Mouse (Mus musculus) heart, postnatal 0 days (tissue): ENCODE results near the gene Ak8. TPM values are rescaled to one million over a fixed set of nuclear protein-coding genes. Genes with fewer than 3 reads are reported as not detected.

ENCODE experiments used
- ATAC-seq: fragments of 200-750 bp; cut with Nextera tagmentation; 2 replicates; pipeline ENCODE4 v1.8.0; 2017; ENCODE audit warnings: low read depth, moderate number of reproducible peaks, moderate library complexity; ENCODE audit not compliant: insufficient read depth
- DNase-seq: peaks from one replicate; pipeline ENCODE4 v3.0.0-alpha.2; 2016; ENCODE audit warnings: low spot score
- H3K27ac ChIP-seq: fragments of 300-500 bp; sonication (generic); 2 replicates; pipeline ENCODE4 v1.5.1; 2014; ENCODE audit warnings: low read depth, mild to moderate bottlenecking
- H3K27me3 ChIP-seq: fragments of 300-500 bp; sonication (generic); 2 replicates; pipeline ENCODE4 v1.6.1; 2014; ENCODE audit warnings: low read length, mixed read lengths; ENCODE audit not compliant: control insufficient read depth, insufficient read depth
- H3K36me3 ChIP-seq: fragments of 300-500 bp; sonication (generic); replicated peaks from 2 replicates; pipeline ENCODE4 v1.6.1; 2014; ENCODE audit warnings: low read length, mixed read lengths; ENCODE audit not compliant: control insufficient read depth, insufficient read depth
- H3K4me1 ChIP-seq: fragments of 300-500 bp; sonication (generic); 2 replicates; pipeline ENCODE4 v1.6.1; 2014; ENCODE audit warnings: antibody characterized with exemption; ENCODE audit not compliant: control insufficient read depth, insufficient read depth
- H3K4me2 ChIP-seq: fragments of 300-500 bp; sonication (generic); 2 replicates; pipeline ENCODE4 v1.6.1; 2014; ENCODE audit warnings: low read depth, mild to moderate bottlenecking, low read length, moderate library complexity
- H3K4me3 ChIP-seq: fragments of 300-500 bp; sonication (generic); 2 replicates; pipeline ENCODE4 v1.5.1; 2014; ENCODE audit warnings: low read depth, low read length
- H3K9ac ChIP-seq: fragments of 300-500 bp; sonication (generic); replicated peaks from 2 replicates; pipeline ENCODE4 v1.6.1; 2014; ENCODE audit warnings: low read depth, low read length, mixed read lengths
- H3K9me3 ChIP-seq: fragments of 300-500 bp; sonication (generic); replicated peaks from 2 replicates; pipeline ENCODE4 v1.6.1; 2016; ENCODE audit warnings: low read length; ENCODE audit not compliant: control insufficient read depth
- CTCF ChIP-seq: IDR thresholded peaks from 2 replicates; pipeline ENCODE4 v1.5.1; 2016; ENCODE audit warnings: antibody characterized with exemption, control low read depth, low read depth
- EP300 ChIP-seq: IDR thresholded peaks from 2 replicates; pipeline ENCODE4 v1.6.1; 2016; ENCODE audit warnings: antibody characterized with exemption, low read depth
- WGBS: fragments of 180-500 bp; shearing (Covaris S2); extraction: QIAGEN DNeasy Blood & Tissue Kit; methylation state at CpG from one replicate; pipeline ENCODE4 v1.1.7; 2014; 5-methylcytosine and 5-hydroxymethylcytosine counted together
- polyA plus RNA-seq: library from polyadenylated mRNA; unstranded; fragments of >200 nt; fragmentation: Nextera tagmentation; extraction: Ambion mirVana; gene quantifications from 2 replicates; pipeline ENCODE4 v1.2.1, GENCODE M21; 2015
- total RNA-seq: library from RNA; depleted of rRNA; stranded (reverse); fragments of >200 nt; gene quantifications from 2 replicates; pipeline ENCODE4 v1.2.3, GENCODE M21; 2014; ENCODE audit warnings: low replicate concordance

Gene Ak8
- total and polyA plus RNA-seq, 2 experiments from 2014 or later, result 0.37 TPM; not detected in 1

DNA sequence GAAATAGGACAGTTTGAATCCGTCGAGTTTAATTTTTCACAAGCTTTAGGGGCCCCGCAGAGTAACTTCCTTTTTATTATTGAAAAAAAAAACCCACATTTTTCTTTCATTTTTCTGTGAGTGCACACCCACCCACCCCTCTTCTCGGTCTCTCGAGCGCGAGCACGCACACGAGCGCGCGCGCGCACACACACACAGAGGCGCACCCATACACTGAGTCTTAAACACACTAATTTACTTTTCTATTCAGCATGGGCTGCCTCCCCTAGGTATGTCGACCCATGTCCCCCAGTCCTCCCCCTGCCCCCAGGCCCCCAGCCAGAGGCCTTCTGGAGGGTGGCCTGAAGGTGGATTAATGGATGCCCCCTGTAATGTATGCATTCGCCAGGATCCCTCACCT is 51.7 kb downstream of the Ak8 start:
- DNase-seq, result no peak
- peak overlapping the region; percentile 39 for H3K4me3 ChIP-seq

DNA sequence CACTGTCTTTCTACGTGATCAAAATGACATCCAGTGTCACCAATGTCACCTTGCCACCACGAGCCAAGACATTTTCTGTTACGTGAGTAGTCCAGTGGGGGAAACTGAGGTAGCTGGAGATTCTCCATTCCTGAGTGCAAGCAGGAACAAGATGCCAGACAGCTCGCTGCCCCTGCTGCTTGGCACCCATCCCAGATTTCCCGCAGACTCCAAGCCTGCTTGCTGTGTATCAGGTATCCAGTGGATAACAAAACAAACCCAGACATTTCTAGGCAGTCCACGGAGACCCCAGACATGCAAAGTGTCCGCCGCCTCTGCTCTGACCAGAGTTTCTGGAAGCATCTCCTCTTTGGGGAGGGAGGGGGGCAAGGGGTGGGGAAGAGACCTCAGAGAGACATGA is 52.4 kb downstream of the Ak8 start:
- Histone ChIP-seq H3K4me2 (no peak overlapping the region; the same call in 1 of the 2 replicates), H3K27me3 (peaks cover 39% of the 10 kb centered on the region), H3K9me3 (no peaks in the 10 kb centered on the region), H3K27ac (no peak overlapping the region), H3K4me3 (no peak overlapping the region), H3K36me3 (no peaks in the 10 kb centered on the region), H3K9ac (no peak overlapping the region), H3K4me1 (no peaks in the 10 kb centered on the region)
- WGBS, result 22% methylated on average over 8 of the region's 8 CpGs
- DNase-seq (no peak), ATAC-seq (no peak)
- TF ChIP-seq CTCF, result no peak
- TF ChIP-seq EP300, result no peak

More for the DNA sequence above, 51.7 kb downstream of the Ak8 start:
- Histone ChIP-seq H3K9me3 (no peaks in the 10 kb centered on the region), H3K36me3 (no peaks in the 10 kb centered on the region), H3K27ac (no peak overlapping the region), H3K4me1 (no peaks in the 10 kb centered on the region), H3K4me2 (peak overlapping the region; percentile 57), H3K9ac (no peak overlapping the region), H3K27me3 (peaks cover 39% of the 10 kb centered on the region)
- no peak for ATAC-seq
- WGBS, result 15% methylated on average over 17 of the region's 17 CpGs
- no peak for TF ChIP-seq CTCF
- TF ChIP-seq EP300, result no peak

DNA sequence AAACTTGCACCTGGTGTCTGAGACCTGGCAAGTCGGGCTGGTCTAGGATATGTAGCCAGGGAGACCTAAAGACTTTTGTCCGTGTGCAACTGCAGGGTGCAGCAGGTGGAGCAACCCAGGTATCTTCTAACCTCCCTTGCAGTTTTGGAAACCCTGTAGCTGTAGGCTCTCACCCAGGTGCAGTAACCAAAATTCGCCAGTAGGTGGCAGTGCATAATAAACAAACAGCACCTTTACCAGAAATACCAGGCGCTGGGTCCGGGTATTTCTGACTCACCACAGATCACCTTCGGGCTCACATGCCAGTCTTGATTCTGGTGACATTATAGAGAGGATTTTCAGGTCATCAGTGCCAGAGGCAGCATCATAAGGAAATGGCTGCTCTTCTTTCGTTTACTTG is 55.5 kb downstream of the Ak8 start:
- H3K9ac ChIP-seq, result no peak overlapping the region
- no peaks in the 10 kb centered on the region for H3K4me1 ChIP-seq
- H3K27me3 ChIP-seq, result peaks cover 32% of the 10 kb centered on the region
- no peaks in the 10 kb centered on the region for H3K9me3 ChIP-seq
- DNase-seq (peak; percentile 53), ATAC-seq (peak; percentile 45; the same call in 1 of the 2 replicates)
- no peak overlapping the region for H3K4me3 ChIP-seq
- H3K27ac ChIP-seq, result no peak overlapping the region
- H3K36me3 ChIP-seq, result no peaks in the 10 kb centered on the region
- TF ChIP-seq EP300, result no peak
- TF ChIP-seq CTCF, result peak; percentile 84
- H3K4me2 ChIP-seq, result no peak overlapping the region
- 3% methylated on average over 7 of the region's 7 CpGs for WGBS

DNA sequence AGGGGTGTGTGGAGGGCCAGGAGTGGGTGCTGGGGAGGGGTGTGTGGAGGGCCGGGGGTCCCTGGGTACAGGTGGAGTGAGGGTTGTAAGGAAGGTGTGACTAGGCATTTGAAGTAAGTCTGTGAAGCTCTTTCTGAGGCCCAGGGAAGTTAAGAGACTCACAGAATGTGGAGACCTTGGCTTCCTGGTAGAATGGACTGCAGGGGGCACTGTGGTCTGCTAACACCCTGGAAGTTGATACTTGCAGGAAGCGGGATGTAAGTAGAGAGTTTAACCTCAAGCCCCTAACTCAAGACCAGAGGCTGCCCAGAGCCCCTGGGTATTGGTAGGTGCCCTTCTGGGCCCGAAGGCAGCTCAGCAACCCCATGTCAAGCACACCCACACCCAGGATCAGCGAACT is 56.2 kb downstream of the Ak8 start:
- 28% methylated on average over 4 of the region's 4 CpGs for WGBS
- peaks cover 26% of the 10 kb centered on the region for H3K27me3 ChIP-seq
- no peaks in the 10 kb centered on the region for H3K36me3 ChIP-seq
- DNase-seq (peak; percentile 66), ATAC-seq (peak; percentile 44; the same call in 1 of the 2 replicates)
- H3K4me3 ChIP-seq, result no peak overlapping the region
- TF ChIP-seq CTCF, result peak; percentile 71
- no peak for TF ChIP-seq EP300
- H3K9me3 ChIP-seq, result no peaks in the 10 kb centered on the region
- no peak overlapping the region for H3K9ac ChIP-seq
- no peaks in the 10 kb centered on the region for H3K4me1 ChIP-seq
- H3K27ac ChIP-seq, result no peak overlapping the region
- no peak overlapping the region for H3K4me2 ChIP-seq

DNA sequence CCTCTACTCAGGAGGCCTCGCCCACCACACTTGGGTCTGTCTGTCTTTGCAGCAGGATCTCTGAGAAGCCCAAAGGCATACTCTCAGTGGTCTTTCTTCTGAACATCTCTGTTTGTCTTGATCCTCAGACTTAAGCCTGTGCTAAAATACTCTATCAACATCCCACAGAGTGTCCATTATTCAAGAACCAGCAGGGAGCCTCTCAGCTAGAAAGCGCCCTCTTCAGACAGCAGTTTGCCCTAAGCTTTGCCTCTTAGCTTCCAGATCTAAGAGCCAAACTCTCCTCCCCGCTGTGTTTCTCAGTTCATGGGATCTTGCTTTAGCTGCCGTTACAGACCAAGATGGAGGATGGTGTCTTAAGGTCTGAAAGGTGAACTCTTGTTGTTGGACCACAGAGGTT is 59.5 kb downstream of the Ak8 start:
- 45% methylated on average over 4 of the region's 4 CpGs for WGBS

DNA sequence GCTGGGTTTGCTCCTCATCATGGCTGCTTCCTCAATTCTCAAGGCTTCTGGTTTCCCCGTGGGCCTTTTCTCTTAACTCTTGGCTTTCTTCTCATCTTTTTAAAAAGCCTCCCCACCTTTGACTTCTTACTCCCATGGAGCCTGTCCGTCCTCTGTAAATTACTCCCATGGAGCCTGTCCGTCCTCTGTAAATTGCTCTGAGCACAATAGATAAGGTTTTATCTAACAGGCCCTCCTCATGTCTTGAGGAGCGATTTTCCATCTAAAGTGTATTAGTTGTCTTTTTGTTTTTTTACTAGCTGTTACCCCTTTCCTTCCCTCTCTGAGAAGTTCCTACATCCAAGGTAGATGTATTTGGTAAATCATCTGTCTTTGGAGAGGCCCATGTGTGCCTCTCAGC is 66.6 kb downstream of the Ak8 start:
- Histone ChIP-seq H3K36me3 (no peaks in the 10 kb centered on the region), H3K27ac (no peak overlapping the region), H3K27me3 (no peaks in the 10 kb centered on the region), H3K9ac (no peak overlapping the region), H3K4me3 (no peak overlapping the region), H3K9me3 (no peaks in the 10 kb centered on the region), H3K4me1 (0 out of 2 replicates have a peak, but pooled peaks cover 5% of the 10 kb centered on the region), H3K4me2 (no peak overlapping the region)
- DNase-seq, result no peak
- no peak for ATAC-seq
- TF ChIP-seq CTCF (no peak), EP300 (no peak)
- WGBS, result 57% methylated on average over 4 of the region's 4 CpGs

More for the DNA sequence above, 59.5 kb downstream of the Ak8 start:
- DNase-seq (no peak), ATAC-seq (no peak)
- Histone ChIP-seq H3K27ac (no peak overlapping the region), H3K27me3 (peaks cover 10% of the 10 kb centered on the region), H3K36me3 (no peaks in the 10 kb centered on the region), H3K9ac (no peak overlapping the region), H3K4me1 (no peaks in the 10 kb centered on the region), H3K9me3 (no peaks in the 10 kb centered on the region), H3K4me3 (no peak overlapping the region), H3K4me2 (no peak overlapping the region)
- TF ChIP-seq CTCF (no peak), EP300 (no peak)
